Mouse (Mus musculus): ENCODE measurements around the gene Pigl.
"Not testable (repeated sequence)": the region's sequence is repeated elsewhere in the genome, so short reads cannot be mapped to it uniquely, and the experiment has no call there.

Gene Pigl

GRCm38 (mm10) chr11:62467289-62467688 lies 9.0 kb downstream of the Pigl start:
- DNase-seq (ENCODE audit: low spot score): not testable (repeated sequence)

DNA sequence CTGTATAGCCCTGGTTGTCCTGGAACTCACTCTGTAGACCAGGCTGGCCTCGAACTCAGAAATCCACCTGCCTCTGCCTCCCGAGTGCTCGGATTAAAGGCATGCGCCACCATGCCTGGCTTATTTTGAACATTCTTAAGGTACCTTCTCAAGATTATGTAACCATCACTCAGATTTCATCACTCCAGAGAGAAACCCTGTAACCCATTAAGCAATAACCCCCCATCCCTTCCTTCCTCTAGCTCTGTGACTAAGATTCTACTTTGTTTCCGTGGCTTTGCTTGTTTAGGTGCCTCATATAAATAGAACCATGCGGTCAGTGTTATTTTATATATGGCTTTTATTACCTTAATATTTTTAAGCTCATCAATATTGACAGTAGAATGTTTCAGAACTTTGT lies 12.2 kb downstream of the Pigl start:
- no peak for DNase-seq (ENCODE audit: low spot score)

DNA sequence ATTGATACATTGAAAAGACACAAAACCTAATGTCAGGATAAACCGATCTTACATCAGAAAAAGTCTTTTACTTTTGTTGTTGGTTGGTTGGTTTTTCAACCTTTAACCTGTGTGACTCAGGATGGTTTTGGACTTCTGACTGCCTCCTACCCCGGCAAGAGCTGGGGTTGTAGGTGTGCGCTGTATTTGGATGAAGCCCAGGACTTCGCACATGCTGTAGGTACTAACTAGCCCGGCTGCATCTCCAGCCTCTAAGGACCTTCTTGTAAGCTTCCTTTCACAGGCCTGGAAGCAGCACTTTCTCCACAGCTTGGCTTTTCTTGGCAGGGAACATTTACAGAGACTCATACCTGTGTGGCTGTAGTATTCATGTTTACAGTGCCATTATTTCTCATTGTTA lies 15.3 kb downstream of the Pigl start:
- no peak for DNase-seq (ENCODE audit: low spot score)

GRCm38 (mm10) chr11:62476156-62476555 lies 17.9 kb downstream of the Pigl start:
- no peak for DNase-seq (ENCODE audit: low spot score)

GRCm38 (mm10) chr11:62478931-62479330 lies 20.7 kb downstream of the Pigl start:
- DNase-seq (ENCODE audit: low spot score): no peak

DNA sequence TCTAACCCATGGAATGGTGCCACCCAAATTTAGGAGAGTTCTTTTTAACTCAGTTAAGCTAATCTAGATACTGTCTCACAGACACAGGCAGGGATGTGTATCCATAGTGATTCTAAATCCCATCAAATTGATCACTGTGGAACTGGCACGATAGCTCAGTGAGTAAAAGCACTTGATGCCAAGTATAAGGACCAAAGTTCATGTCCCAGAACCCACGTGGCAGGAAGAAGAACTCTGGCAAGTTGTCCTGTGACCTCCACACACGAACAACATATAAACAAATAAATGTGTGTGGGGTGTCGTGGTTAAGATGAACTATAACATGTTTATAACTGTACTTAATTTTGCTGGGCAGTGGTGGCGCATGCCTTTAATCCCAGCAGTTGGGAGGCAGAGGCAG lies 21.3 kb downstream of the Pigl start:
- DNase-seq (ENCODE audit: low spot score): no peak

DNA sequence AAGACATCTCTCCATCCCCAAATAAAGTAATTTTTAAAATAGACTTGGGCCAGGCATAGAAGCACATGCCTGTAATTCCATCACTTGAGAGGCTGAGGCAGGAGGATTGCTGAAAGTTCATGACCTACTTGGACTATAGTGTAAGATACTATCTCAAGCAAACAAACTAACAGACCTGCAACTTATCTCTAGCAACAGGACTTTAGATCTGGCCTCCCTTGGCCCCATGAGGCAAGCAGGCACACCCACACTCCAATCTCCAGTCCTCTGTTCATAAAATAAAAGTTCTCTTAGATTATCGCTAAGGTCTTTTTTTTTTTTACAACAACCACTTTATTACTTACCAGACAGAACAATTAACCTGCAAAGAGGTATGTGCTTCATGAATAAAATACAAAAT lies 28.7 kb downstream of the Pigl start:
- no peak for DNase-seq (ENCODE audit: low spot score)

DNA sequence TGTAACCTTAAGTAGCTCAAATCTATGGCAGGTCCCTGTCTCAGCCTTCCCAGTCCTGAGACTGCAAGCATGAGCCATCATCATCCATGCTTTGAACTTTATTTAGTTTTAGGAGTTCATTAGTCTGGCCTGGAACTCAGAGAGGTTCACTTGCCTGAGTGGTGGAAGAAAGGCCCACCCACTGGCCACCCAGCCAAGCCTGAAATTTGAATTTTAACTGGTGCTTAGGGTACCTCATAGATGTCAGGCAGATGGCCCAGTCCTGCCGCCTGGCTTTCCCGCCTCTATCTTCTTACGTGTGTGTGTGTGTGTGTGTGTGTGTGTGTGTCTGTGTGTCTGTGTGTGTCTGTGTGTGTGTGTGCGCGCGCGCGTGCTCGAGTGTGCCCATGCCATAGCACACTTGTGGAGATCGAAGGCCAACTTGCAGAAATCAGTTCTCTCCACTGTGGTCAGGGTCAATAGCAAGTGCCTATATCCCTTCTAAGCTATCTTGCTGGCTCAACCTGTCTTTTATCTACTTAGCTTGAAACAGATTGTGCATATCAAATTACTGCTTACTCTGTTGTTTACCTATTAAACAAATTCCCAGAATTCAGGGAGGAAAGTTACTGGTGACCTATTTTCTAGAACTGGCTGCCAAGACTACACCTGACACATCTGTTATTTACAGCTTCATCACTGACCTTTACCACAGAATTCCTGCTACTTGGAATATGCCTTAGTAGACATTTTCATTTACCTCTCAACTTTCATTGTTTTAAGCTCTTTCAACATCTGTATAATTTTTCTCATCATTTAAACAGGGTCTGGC lies 29.5 kb downstream of the Pigl start:
- no peak for DNase-seq (ENCODE audit: low spot score)

DNA sequence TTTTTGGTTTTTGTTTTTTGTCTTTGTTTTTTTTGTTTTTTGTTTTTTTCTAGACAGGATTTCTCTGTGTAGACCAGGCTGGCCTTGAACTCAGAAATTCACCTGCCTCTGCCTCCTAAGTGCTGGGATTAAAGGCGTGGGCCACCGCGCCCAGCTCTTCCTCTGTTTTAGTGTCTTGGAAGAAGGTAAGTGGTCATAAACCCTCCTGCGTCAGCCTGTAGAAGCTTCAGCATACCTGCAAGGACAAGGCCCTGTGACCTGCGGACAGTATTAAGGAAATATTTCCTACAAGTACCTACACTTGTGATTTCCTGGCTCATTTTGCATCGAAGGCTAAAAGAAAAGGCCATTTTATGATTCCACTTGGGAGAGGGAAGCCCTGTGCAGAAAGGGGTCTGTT lies 35.4 kb downstream of the Pigl start:
- DNase-seq (ENCODE audit: low spot score): no peak

- DNase-seq (ENCODE audit: low spot score): peak; percentile 85
Observed at GRCm38 (mm10) chr11:62494754-62495275, 36.6 kb downstream of the Pigl start.

GRCm38 (mm10) chr11:62495276-62495801 lies 37.1 kb downstream of the Pigl start:
- peak; percentile 58 for DNase-seq (ENCODE audit: low spot score)

- peak; percentile 54 for DNase-seq (ENCODE audit: low spot score)
Observed at GRCm38 (mm10) chr11:62496151-62496715, 38.0 kb downstream of the Pigl start.

GRCm38 (mm10) chr11:62497181-62497580 lies 38.9 kb downstream of the Pigl start:
- DNase-seq (ENCODE audit: low spot score): no peak

DNA sequence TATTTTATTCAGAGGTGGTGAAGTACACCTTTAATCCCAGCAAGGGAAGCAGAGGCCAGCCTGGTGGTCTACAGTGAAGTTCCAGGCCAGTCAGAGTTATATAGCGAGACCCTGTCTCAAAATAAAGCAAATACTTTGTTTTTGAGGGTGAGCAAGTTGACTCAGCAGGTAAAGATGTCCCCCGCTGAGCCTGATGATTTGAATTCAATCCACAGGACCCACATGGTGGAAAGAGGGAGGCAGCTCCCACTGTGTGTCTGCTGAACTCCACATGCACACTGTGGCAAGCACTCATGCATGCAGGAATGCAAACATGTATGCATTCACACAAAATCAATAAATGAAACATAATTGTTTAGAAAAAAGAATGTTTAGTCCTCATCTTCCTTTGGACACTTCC lies 40.5 kb downstream of the Pigl start:
- DNase-seq (ENCODE audit: low spot score): no peak

DNA sequence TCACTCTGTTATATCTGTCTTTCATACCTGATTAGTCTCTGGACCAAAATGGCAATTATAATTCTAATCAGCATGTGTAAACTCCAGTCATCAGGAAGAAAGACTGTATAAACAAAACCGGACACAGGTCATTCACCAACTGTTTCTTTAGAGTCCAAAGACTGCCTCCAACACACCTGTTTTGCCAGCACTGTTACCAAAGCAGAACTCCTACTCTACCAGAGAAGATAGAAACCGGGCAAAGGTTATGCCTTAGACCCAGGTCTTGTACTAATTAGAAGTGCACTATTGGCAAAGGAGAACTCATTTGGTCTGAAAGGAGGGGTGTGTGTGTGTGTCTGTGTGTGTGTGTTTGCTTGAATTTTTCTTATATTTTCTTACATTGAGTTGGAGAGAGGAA lies 42.3 kb downstream of the Pigl start:
- no peak for DNase-seq (ENCODE audit: low spot score)

- DNase-seq (ENCODE audit: low spot score): no peak
Observed at GRCm38 (mm10) chr11:62507683-62508082, 49.4 kb downstream of the Pigl start.

DNA sequence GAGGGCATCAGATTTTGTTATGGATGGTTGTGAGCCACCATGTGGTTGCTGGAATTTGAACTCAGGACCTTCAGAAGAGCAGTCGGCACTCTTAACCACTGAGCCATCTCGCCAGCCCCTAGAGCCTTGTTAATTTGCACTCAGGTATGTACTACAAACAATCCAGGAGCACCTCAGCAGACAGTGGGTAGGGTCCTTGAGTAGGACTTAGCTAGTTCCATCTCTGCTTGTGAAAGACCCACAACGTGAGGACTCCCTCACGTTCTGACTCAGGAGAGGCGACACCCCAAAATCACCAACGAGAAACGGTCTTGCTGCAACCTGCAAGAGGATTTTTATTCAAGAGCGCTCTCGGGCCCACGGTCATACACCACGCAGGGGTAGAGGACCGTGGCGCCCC lies 50.1 kb downstream of the Pigl start:
- not testable (repeated sequence) for DNase-seq (ENCODE audit: low spot score)

GRCm38 (mm10) chr11:62508816-62509215 lies 50.6 kb downstream of the Pigl start:
- DNase-seq (ENCODE audit: low spot score): not testable (repeated sequence)

DNA sequence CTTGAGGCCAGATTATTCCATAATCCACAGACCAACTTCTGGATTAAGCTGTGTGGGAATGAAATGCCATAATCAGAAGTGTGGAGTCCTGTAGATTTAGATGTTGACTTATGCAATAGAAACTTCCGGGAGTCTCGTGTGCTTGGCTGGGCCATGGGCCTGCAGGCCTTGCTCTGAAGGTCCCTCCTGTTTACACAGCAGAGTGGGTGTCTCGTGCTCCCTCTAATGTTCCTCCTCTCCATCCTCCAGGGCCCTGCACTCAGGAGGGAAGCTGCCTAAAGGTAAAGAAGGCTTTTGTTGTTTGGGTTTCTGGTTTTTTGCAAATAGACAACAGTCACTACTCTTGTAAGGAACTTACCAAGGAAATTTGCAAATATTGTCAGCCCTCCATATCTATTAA lies 51.3 kb downstream of the Pigl start:
- no peak for DNase-seq (ENCODE audit: low spot score)

- DNase-seq (ENCODE audit: low spot score): no peak
Observed at GRCm38 (mm10) chr11:62510956-62511355, 52.7 kb downstream of the Pigl start.

GRCm38 (mm10) chr11:62511444-62512202 lies 53.4 kb downstream of the Pigl start:
- no peak for DNase-seq (ENCODE audit: low spot score)

DNA sequence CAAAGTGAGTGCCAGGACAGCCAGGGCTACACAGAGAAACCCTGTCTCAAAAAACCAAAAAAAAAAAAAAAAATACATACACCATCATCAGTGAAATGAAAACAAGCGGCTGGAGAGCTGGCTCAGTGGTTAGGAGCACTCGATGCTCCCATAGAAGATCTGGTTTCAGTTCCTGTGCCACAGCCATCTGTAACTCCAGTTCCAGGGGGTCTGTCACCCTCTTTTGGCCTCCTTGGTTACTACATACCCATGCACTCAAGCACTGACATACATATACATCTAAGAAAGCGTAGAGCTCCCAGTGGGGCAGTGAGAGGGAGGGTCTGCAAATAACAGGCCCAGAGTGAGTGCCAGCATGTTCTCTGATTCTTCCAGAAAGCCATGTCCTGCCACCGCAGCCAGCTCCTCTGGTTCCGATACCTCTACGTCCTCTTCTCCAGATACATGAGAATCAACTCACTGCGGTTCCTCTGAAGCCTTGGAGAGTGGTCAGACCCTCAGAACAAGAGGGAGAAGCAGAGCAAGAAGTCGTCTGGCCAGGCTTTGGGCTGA lies 54.3 kb downstream of the Pigl start:
- DNase-seq (ENCODE audit: low spot score): no peak
